Mouse (Mus musculus) heart, postnatal 0 days (tissue): Measurements from ENCODE around the gene Shc2. TPM values are rescaled to one million over a fixed set of nuclear protein-coding genes. Genes with fewer than 3 reads are reported as not detected.

Experiments used
- ATAC-seq: fragments of 200-750 bp; cut with Nextera tagmentation; 2 replicates; pipeline ENCODE4 v1.8.0; 2017; ENCODE audit warnings: low read depth, moderate number of reproducible peaks, moderate library complexity; ENCODE audit not compliant: insufficient read depth
- DNase-seq: peaks from one replicate; pipeline ENCODE4 v3.0.0-alpha.2; 2016; ENCODE audit warnings: low spot score
- H3K27ac ChIP-seq: fragments of 300-500 bp; sonication (generic); 2 replicates; pipeline ENCODE4 v1.5.1; 2014; ENCODE audit warnings: low read depth, mild to moderate bottlenecking
- H3K27me3 ChIP-seq: fragments of 300-500 bp; sonication (generic); 2 replicates; pipeline ENCODE4 v1.6.1; 2014; ENCODE audit warnings: low read length, mixed read lengths; ENCODE audit not compliant: control insufficient read depth, insufficient read depth
- H3K36me3 ChIP-seq: fragments of 300-500 bp; sonication (generic); replicated peaks from 2 replicates; pipeline ENCODE4 v1.6.1; 2014; ENCODE audit warnings: low read length, mixed read lengths; ENCODE audit not compliant: control insufficient read depth, insufficient read depth
- H3K4me1 ChIP-seq: fragments of 300-500 bp; sonication (generic); 2 replicates; pipeline ENCODE4 v1.6.1; 2014; ENCODE audit warnings: antibody characterized with exemption; ENCODE audit not compliant: control insufficient read depth, insufficient read depth
- H3K4me2 ChIP-seq: fragments of 300-500 bp; sonication (generic); 2 replicates; pipeline ENCODE4 v1.6.1; 2014; ENCODE audit warnings: low read depth, mild to moderate bottlenecking, low read length, moderate library complexity
- H3K4me3 ChIP-seq: fragments of 300-500 bp; sonication (generic); 2 replicates; pipeline ENCODE4 v1.5.1; 2014; ENCODE audit warnings: low read depth, low read length
- H3K9ac ChIP-seq: fragments of 300-500 bp; sonication (generic); replicated peaks from 2 replicates; pipeline ENCODE4 v1.6.1; 2014; ENCODE audit warnings: low read depth, low read length, mixed read lengths
- H3K9me3 ChIP-seq: fragments of 300-500 bp; sonication (generic); replicated peaks from 2 replicates; pipeline ENCODE4 v1.6.1; 2016; ENCODE audit warnings: low read length; ENCODE audit not compliant: control insufficient read depth
- CTCF ChIP-seq: IDR thresholded peaks from 2 replicates; pipeline ENCODE4 v1.5.1; 2016; ENCODE audit warnings: antibody characterized with exemption, control low read depth, low read depth
- EP300 ChIP-seq: IDR thresholded peaks from 2 replicates; pipeline ENCODE4 v1.6.1; 2016; ENCODE audit warnings: antibody characterized with exemption, low read depth
- WGBS: fragments of 180-500 bp; shearing (Covaris S2); extraction: QIAGEN DNeasy Blood & Tissue Kit; methylation state at CpG from one replicate; pipeline ENCODE4 v1.1.7; 2014; 5-methylcytosine and 5-hydroxymethylcytosine counted together
- polyA plus RNA-seq: library from polyadenylated mRNA; unstranded; fragments of >200 nt; fragmentation: Nextera tagmentation; extraction: Ambion mirVana; gene quantifications from 2 replicates; pipeline ENCODE4 v1.2.1, GENCODE M21; 2015
- total RNA-seq: library from RNA; depleted of rRNA; stranded (reverse); fragments of >200 nt; gene quantifications from 2 replicates; pipeline ENCODE4 v1.2.3, GENCODE M21; 2014; ENCODE audit warnings: low replicate concordance

Shc2 gene
- total and polyA plus RNA-seq, 2 experiments from 2014 or later = 1.1 to 2.7 TPM

- peaks cover 30% of the 10 kb centered on the region for H3K4me1 ChIP-seq
- TF ChIP-seq EP300 (no peak), CTCF (no peak)
- H3K9me3 ChIP-seq = no peaks in the 10 kb centered on the region
- H3K9ac ChIP-seq = peak overlapping the region; percentile 94
- ATAC-seq = no peak
- H3K27me3 ChIP-seq = no peaks in the 10 kb centered on the region
- peaks cover 46% of the 10 kb centered on the region for H3K36me3 ChIP-seq
- H3K27ac ChIP-seq = peak overlapping the region; percentile 96
- WGBS = 58% methylated on average over 6 of the region's 6 CpGs
- no peak for DNase-seq
- peak overlapping the region; percentile 90 for H3K4me3 ChIP-seq
- H3K4me2 ChIP-seq = peak overlapping the region; percentile 88
Observed at GRCm38 (mm10) chr10:79683726-79684640, 46.3 kb upstream of the Shc2 start.

- H3K9me3 ChIP-seq = no peaks in the 10 kb centered on the region
Observed at GRCm38 (mm10) chr10:79682916-79683582, 45.3 kb upstream of the Shc2 start.

GRCm38 (mm10) chr10:79682551-79682915, 44.8 kb upstream of the Shc2 start:
- TF ChIP-seq EP300 (no peak), CTCF (no peak)
- no peaks in the 10 kb centered on the region for H3K9me3 ChIP-seq
- peak overlapping the region; percentile 88 for H3K4me2 ChIP-seq
- WGBS = under 1% methylated on average over 10 of the region's 10 CpGs
- H3K4me1 ChIP-seq = peaks cover 30% of the 10 kb centered on the region
- H3K9ac ChIP-seq = peak overlapping the region; percentile 94
- peaks cover 31% of the 10 kb centered on the region for H3K36me3 ChIP-seq
- H3K27ac ChIP-seq = peak overlapping the region; percentile 96
- ATAC-seq (no peak; the same call in 1 of the 2 replicates), DNase-seq (no peak)
- peak overlapping the region; percentile 90 for H3K4me3 ChIP-seq
- H3K27me3 ChIP-seq = no peaks in the 10 kb centered on the region

More at GRCm38 (mm10) chr10:79682916-79683582, 45.3 kb upstream of the Shc2 start:
- H3K27me3 ChIP-seq = no peaks in the 10 kb centered on the region
- TF ChIP-seq CTCF (peak; percentile 62), EP300 (no peak)
- H3K9ac ChIP-seq = peak overlapping the region; percentile 94
- H3K36me3 ChIP-seq = peaks cover 36% of the 10 kb centered on the region
- H3K4me1 ChIP-seq = peaks cover 30% of the 10 kb centered on the region
- H3K4me2 ChIP-seq = peak overlapping the region; percentile 88
- peak overlapping the region; percentile 96 for H3K27ac ChIP-seq
- ATAC-seq (peak; percentile 4), DNase-seq (peak; percentile 76)
- under 1% methylated on average over 10 of the region's 10 CpGs for WGBS
- H3K4me3 ChIP-seq = peak overlapping the region; percentile 90

- no peaks in the 10 kb centered on the region for H3K27me3 ChIP-seq
- ATAC-seq = peak; percentile 90
- H3K9me3 ChIP-seq = no peaks in the 10 kb centered on the region
- H3K9ac ChIP-seq = peak within 1 kb of the TSS; percentile 94
- peak within 1 kb of the TSS; percentile 88 for H3K4me2 ChIP-seq
- H3K36me3 ChIP-seq = peaks cover 23% of the 10 kb centered on the region
- H3K4me1 ChIP-seq = peaks cover 25% of the 10 kb centered on the region
- peak within 1 kb of the TSS; percentile 96 for H3K27ac ChIP-seq
- TF ChIP-seq CTCF (peak; percentile 14; the same call in 1 of the 2 replicates), EP300 (no peak; the same call in 1 of the 2 replicates)
- WGBS = under 1% methylated on average over 78 of the region's 84 CpGs
- DNase-seq = peak; percentile 99
- H3K4me3 ChIP-seq = peak within 1 kb of the TSS; percentile 90
Observed at GRCm38 (mm10) chr10:79681591-79682245, 44.0 kb upstream of the Shc2 start, which contains the start of gene Cdc34. Gene Cdc34 (plus strand): TSS chr10:79682195.
